Mouse (Mus musculus) effector memory CD4-positive, alpha-beta T cell, adult 5 months (primary cell): ENCODE results near the gene Chmp6. TPM values are rescaled to one million over a fixed set of nuclear protein-coding genes. Genes with fewer than 3 reads are reported as not detected.

Source experiments
- polyA plus RNA-seq: library from polyadenylated mRNA; unstranded; fragments of 100-300 nt; shearing (Covaris generic); gene quantifications from one replicate; pipeline ENCODE4 v1.2.1, GENCODE M21; 2017

The Chmp6 gene
- polyA plus RNA-seq, result 25.5 TPM

DNA sequence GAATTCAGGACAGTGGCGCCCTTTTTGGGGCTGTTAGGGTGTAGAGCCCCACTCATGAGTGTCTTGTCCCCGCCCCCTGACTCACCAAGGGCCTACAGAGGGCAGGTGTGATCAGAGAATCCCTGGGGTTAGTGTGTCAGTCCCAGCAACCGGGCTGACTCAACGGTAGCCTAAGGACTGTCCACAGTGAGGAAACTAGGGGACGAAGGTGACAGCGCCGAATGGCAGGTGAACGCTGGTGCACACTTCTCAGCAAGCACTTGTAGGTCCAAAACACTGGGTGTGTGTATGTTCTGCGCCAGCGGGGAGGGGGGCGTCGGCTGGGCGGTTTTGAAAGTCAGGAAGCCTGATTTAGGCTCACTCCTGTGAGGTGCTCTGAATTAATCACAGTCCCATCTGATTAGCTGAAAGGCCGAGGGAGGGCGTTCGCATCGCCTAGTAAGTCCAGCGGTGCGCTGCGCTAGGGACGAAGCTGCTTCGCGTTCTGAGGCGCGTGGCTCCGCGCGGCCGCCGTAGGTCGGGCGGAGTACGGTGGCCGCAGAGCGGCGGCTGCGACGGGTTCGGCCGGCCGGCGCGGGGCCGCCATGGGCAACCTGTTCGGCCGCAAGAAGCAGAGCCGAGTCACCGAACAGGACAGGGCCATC lies at the start of gene Chmp6:
Chmp6 (plus strand) TSS at position 151 of the 644 bp plus-strand sequence.

DNA sequence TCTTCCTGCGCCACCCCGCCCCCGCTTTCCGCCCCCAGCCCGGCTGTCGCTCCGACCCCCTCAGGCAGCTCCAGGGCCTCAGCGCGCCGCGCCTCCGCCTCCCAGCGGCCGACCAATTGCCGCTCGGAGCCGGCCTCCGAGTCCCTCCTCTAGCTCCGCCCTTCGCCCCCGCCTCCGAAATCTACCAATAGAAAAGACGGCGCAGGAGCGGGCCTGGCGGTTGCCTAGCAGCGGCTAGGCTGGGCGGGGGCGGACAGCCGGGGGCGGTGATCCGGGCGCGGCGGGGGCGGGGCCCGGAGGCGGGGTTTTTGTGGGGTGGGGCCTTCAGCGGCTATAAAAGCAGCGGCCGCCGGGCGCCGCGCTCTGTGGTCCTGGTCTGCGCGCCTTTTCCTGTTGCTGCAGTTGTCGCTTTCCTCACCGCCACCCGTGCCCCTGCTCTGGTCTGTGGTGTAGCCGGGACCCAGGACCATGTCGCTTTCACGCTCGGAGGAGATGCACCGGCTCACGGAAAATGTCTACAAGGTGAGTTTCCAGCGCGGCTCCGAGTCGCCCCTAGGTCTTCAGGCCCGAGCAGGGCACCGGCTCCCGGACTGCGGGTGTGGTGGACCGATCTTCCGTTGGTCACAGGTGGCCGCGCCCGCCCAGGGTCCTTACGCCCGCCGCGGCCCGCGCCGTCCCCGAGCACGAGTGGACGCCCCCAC lies 29.6 kb downstream of the Chmp6 start, which contains the start of gene Baiap2:
Baiap2 (plus strand) TSS at position 37 of the 701 bp plus-strand sequence.

Other genes starting within 250 kb of the Chmp6 start
- 24.5 TPM for gene Baiap2, start 29.3 kb downstream of the Chmp6 start, polyA plus RNA-seq
- gene Aatk, start 133.7 kb downstream of the Chmp6 start, polyA plus RNA-seq, result 0.10 TPM
- gene Cep131, start 173.4 kb downstream of the Chmp6 start, polyA plus RNA-seq, result 4.9 TPM
- 17.0 TPM for gene Tepsin, start 185.3 kb downstream of the Chmp6 start, polyA plus RNA-seq
- 60.2 TPM for gene Ndufaf8, start 185.5 kb downstream of the Chmp6 start, polyA plus RNA-seq
- gene Slc38a10, start 237.9 kb downstream of the Chmp6 start, polyA plus RNA-seq, result 118 TPM